Mouse (Mus musculus) megakaryocyte progenitor cell, adult 5-6 weeks (primary cell): ENCODE data around the gene Bsx. TPM values are rescaled to one million over a fixed set of nuclear protein-coding genes. Genes with fewer than 3 reads are reported as not detected.

ENCODE experiments used
- ATAC-seq: replicated peaks from 2 replicates; pipeline ENCODE4 v1.8.0; 2016; ENCODE audit warnings: mild to moderate bottlenecking, moderate TSS enrichment, inconsistent platforms; ENCODE audit not compliant: poor library complexity
- total RNA-seq, 2 experiments: library from RNA; stranded (forward) in 1 of 2; stranded (reverse) in 1 of 2; fragments of 157-497, 149-512 nt in 1 of 2; fragments of 200-1000 nt in 1 of 2; gene quantifications; 2 replicates each; pipeline versions ENCODE4 v1.2.3 to v1.2.4; 2015 to 2017

Bsx gene
- total RNA-seq, 2 experiments from 2014 or later, result not detected

DNA sequence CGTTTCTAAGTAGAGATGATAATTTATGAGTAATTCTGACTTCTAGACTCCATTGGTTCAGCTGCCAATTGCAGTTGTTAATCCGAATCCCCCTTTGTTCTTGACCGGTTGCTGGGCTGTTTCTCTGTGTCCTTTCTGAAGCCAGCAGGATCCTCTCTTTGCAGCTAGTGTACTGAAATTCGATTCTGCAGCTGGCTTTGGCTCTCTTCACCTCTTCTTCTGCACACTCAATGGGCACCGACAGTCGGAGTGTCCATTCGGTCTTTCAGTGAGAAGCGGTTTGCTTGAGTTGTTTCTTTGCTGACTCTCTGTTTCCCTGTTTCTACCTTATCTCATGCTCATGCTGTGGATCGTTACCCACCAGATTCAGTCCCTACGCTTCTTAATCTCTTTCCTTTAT is 11.7 kb downstream of the Bsx start:
- ATAC-seq, result no peak

DNA sequence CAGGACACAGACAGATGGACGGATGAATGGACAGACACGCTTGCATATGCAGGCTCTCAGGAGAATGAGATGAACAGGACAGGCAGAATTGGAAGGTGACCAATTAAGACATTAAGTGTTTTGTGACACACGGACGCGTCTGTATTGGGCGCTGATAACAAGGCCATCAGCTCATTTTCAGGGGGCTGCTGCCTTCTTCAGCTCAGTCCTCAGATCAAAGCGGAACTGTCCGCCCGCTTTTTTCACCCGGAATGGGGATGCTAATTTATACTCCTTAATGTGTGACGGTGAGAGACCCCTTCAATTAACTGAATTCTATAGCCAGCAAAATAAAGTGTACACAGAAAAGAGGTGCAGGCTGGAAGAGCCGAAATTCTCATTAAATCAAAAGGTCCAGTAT is 15.5 kb downstream of the Bsx start:
- no peak for ATAC-seq

DNA sequence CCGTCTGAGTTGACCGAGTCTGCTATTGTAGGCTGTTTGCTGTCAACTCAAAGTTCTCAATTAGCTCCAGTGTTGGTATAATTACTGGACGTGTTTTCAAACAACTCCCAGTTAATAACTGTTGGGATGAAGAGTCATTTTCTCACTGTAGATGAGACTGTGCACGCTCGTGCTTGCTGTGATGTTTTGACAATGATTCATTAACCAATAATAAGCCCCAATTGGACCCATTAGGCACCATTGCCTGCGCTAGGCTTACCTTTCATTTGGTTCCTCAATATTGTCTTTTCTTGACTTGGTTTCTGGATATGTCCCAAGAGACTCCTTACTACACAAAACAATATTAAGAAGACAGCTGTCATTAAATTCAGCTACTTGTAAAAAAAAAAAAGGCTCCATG is 18.5 kb downstream of the Bsx start:
- no peak for ATAC-seq

DNA sequence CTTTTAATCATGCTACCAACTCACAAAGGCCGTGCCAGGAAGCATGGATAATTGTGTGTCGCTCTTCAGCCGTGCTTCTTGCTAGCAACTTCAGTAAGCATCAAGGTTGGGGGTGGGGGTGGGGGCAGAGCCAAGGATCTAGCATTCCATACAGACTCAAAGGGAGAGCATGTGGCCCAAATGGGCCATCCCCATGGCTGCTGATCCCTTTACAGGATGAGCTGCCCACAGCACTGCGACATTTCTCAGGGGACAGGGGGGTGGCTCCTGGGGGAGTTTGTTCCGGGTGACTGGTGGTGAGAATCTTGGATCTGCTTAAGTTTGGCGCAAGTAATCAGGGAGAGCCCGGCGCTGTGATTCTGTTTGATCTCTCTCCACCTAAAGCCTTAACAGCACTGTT is 33.5 kb downstream of the Bsx start:
- no peak for ATAC-seq

DNA sequence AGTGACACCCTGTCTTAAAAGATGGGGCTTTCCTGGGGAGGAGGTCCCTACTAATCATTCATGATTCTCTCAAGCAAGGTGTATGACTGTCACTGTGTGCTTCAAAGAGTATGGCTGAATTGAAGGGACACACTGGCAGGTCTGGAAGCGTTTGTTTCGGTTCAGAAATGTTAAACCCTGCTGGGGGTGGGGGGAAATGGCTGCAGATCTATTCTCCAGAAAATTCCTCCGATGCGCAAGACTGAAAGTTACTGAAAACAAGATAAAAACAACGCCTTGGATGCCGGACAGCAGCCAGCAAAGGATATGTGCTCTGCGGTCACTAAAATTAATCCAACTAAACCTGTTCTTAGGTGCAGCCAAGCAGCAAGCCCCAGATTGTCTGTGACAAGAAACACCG is 34.5 kb downstream of the Bsx start:
- ATAC-seq, result no peak

DNA sequence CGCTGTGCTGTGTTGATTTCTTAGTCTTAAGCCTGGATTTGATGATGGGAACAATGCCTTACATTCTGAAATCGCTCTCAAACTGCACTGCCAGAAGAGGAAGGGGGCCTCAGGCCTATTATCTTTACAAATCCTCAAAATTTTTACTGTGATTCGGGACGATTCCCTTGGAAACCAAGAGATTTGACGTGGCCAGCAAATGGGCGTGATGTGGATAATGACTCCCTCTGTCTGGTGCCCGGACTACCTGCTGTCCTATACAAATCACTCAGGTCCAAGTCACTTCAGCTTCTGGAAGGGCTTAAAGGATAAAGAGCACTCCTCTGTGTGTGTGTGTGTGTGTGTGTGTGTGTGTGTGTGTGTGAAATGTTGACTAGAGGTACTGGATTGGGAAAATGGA is 35.0 kb downstream of the Bsx start:
- no peak for ATAC-seq

DNA sequence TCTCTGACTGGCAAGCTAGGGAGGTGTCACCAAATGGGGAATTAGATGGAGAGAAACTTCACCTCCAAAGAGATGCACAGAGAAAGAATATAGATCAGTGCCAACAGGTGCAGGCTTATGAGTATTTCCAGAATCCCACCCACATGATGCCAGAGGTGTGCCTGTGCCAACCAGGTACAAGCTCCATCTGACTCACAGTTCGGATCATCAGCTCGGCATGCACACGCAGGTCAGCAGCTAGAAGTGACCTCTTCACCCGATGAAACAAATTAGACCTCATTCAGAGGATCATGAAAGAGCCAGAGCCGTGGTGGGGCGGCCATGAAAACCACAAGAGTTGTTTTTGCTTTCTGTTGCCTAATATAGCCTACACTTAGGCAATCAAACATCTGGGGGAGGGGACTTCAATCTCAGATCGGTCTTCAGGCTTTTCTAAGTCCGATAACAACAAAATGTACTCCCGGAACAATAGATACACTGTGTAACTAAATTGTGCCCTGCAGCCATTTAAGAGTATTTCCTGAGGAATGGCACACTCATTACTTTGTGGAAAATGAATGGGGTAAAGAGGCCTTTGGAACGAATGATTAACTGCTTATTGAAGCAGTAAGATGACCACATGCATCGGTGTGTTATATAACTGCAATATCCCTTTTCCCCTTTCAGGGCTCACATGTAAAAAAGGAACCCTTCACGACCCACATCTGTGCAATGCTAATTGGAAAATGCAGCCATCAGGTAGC is 44.1 kb downstream of the Bsx start:
- ATAC-seq, result peak; percentile 46

DNA sequence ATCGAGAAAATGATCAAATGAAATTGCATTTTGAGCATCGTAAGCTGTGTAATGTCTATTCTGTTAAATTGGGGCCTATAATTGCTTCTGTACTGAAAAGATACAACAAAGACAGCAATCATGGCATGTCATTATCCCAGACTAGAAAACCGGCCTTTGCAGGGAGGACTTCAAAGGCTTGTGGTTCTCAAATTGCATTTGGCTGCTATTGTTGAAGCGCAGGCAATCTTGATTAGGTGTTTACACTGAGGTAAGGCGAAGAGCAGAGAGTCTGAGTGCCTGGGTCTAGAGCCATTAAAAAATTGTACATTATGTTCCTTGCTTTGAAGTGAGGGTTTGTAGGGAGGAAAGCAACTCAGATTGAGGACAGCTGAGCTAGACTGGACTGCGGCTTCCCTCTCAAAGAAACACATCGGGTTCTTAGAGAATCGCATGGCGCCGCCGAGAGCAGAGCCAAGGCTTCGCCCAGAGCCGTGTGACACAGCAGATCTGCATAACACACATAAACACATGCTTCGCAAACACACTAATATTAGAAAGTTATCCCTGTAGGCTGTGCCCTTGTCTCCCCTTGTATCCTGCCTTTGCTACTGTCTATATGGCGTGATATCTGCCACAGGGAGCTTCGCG is 53.5 kb downstream of the Bsx start:
- no peak for ATAC-seq

Other genes with a start within 250 kb of the Bsx start
- not detected in 2 replicates for gene Gm21915, start 203.5 kb upstream of the Bsx start, total RNA-seq (2015)
- gene Gm21915, start 203.5 kb upstream of the Bsx start, total RNA-seq (2017), result not detected in 2 replicates
- 0.10 and 0.22 TPM in 2 replicates for gene Clmp, start 188.2 kb upstream of the Bsx start, total RNA-seq (2015)
- gene Clmp, start 188.2 kb upstream of the Bsx start, total RNA-seq (2017), result 0.25 and 0.54 TPM in 2 replicates
- 3,635 and 4,207 TPM in 2 replicates for gene Hspa8, start 73.1 kb upstream of the Bsx start, total RNA-seq (2015)
- gene Hspa8, start 73.1 kb upstream of the Bsx start, total RNA-seq (2017), result 4,709 and 5,125 TPM in 2 replicates
- gene Jhy, start 90.0 kb downstream of the Bsx start, total RNA-seq (2015), result not detected in 2 replicates
- gene Jhy, start 90.0 kb downstream of the Bsx start, total RNA-seq (2017), result not detected in 2 replicates
- gene Crtam, start 130.5 kb downstream of the Bsx start, total RNA-seq (2015), result not detected in 2 replicates
- gene Crtam, start 130.5 kb downstream of the Bsx start, total RNA-seq (2017), result not detected in 2 replicates